Mouse (Mus musculus) limb, embryonic 14.5 days (tissue): ENCODE measurements at regions not wholly inside any gene's neighbourhood (a gene's known extent, or its start where the extent isn't known, plus 50 kb on each side); places are given as distances from the start of the nearest gene placed in this dataset.
A peak's percentile ranks its signal among the peaks of the same experiment; 100 is the strongest.
"Not testable (repeated sequence)": the region's sequence is repeated elsewhere in the genome, so short reads cannot be mapped to it uniquely, and the experiment has no call there.

Experiments used
- ATAC-seq: fragments of 200-750 bp; cut with Nextera tagmentation; 2 replicates; pipeline ENCODE4 v1.8.0; 2017; ENCODE audit warnings: low read depth, moderate number of reproducible peaks, moderate TSS enrichment; ENCODE audit not compliant: low FRiP score
- DNase-seq: peaks from one replicate; pipeline ENCODE4 v3.0.0-alpha.2; 2015; ENCODE audit warnings: low spot score
- H3K27ac ChIP-seq: fragments of 300-500 bp; sonication (generic); replicated peaks from 2 replicates; pipeline ENCODE4 v1.5.1; 2014; ENCODE audit warnings: low read depth, mild to moderate bottlenecking, low read length, moderate library complexity, mixed read lengths
- H3K27me3 ChIP-seq: fragments of 300-500 bp; sonication (generic); 2 replicates; pipeline ENCODE4 v1.6.1; 2014; ENCODE audit warnings: low read length, mixed read lengths; ENCODE audit not compliant: control insufficient read depth, insufficient read depth
- H3K36me3 ChIP-seq: fragments of 300-500 bp; sonication (generic); 2 replicates; pipeline ENCODE4 v1.6.1; 2014; ENCODE audit warnings: mild to moderate bottlenecking, low read length, moderate library complexity, mixed read lengths; ENCODE audit not compliant: control insufficient read depth, insufficient read depth
- H3K4me1 ChIP-seq: fragments of 300-500 bp; sonication (generic); 2 replicates; pipeline ENCODE4 v1.6.1; 2014; ENCODE audit warnings: antibody characterized with exemption, low read length, mixed read lengths; ENCODE audit not compliant: control insufficient read depth, insufficient read depth
- H3K4me2 ChIP-seq: fragments of 300-500 bp; sonication (generic); replicated peaks from 2 replicates; pipeline ENCODE4 v1.6.1; 2014; ENCODE audit warnings: low read depth, mild to moderate bottlenecking, low read length, moderate library complexity; ENCODE audit not compliant: severe bottlenecking
- H3K4me3 ChIP-seq: fragments of 300-500 bp; sonication (generic); replicated peaks from 2 replicates; pipeline ENCODE4 v1.5.1; 2014; ENCODE audit warnings: low read length
- H3K9ac ChIP-seq: fragments of 300-500 bp; sonication (generic); 2 replicates; pipeline ENCODE4 v1.6.1; 2014; ENCODE audit warnings: mild to moderate bottlenecking, low read depth, low read length, moderate library complexity; ENCODE audit not compliant: severe bottlenecking
- H3K9me3 ChIP-seq: fragments of 300-500 bp; sonication (generic); 2 replicates; pipeline ENCODE4 v1.6.1; 2016; ENCODE audit warnings: low read length; ENCODE audit not compliant: control insufficient read depth
- POLR2A ChIP-seq: fragments of 200-500 bp; IDR thresholded peaks from 2 replicates; pipeline ENCODE4 v1.8.0; 2012; ENCODE audit warnings: inconsistent platforms, mild to moderate bottlenecking, moderate library complexity, borderline replicate concordance; ENCODE audit not compliant: insufficient read depth, insufficient read length; ENCODE audit errors: extremely low read depth
- WGBS: fragments of 180-500 bp; shearing (Covaris S2); extraction: QIAGEN DNeasy Blood & Tissue Kit; methylation state at CpG from one replicate; pipeline ENCODE4 v1.1.7; 2014; 5-methylcytosine and 5-hydroxymethylcytosine counted together

DNA sequence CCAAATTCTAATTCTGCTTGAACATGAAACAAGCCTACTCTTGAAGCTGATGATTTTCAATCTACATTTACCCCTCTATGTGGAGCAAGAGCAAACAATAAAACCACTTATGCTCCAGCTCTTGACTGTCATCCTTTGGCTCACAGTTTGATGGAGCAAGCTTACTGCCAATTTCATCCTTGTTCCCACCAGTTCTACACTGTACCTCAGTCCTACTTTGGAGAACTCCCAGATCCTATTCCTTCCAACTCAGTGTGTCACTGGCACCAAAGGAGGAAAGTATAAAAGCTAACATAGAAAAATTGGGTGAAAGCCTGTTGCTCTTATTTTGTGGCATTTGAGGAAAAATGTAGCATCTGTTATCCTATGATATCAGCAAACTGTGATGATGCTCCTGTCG is 2724.4 kb downstream of the Poteg start:
- DNase-seq (no peak), ATAC-seq (no peak)
- no peaks in the 10 kb centered on the region for H3K4me1 ChIP-seq
- H3K4me2 ChIP-seq = no peak overlapping the region
- H3K9me3 ChIP-seq = no peaks in the 10 kb centered on the region
- H3K27me3 ChIP-seq = no peaks in the 10 kb centered on the region
- no peak overlapping the region for H3K27ac ChIP-seq
- H3K36me3 ChIP-seq = no peaks in the 10 kb centered on the region
- no peak for TF ChIP-seq POLR2A
- no peak overlapping the region for H3K4me3 ChIP-seq
- no peak overlapping the region for H3K9ac ChIP-seq
- 68% methylated on average over 1 of the region's 1 CpGs for WGBS

- H3K4me2 ChIP-seq, H3K36me3 ChIP-seq, H3K4me3 ChIP-seq, ATAC-seq, H3K9ac ChIP-seq, H3K4me1 ChIP-seq, H3K27ac ChIP-seq, H3K27me3 ChIP-seq, DNase-seq, H3K9me3 ChIP-seq: not testable (repeated sequence)
These were observed 2755.3 kb downstream of the Poteg start for GRCm38 (mm10) chr8:30202746-30203145.

DNA sequence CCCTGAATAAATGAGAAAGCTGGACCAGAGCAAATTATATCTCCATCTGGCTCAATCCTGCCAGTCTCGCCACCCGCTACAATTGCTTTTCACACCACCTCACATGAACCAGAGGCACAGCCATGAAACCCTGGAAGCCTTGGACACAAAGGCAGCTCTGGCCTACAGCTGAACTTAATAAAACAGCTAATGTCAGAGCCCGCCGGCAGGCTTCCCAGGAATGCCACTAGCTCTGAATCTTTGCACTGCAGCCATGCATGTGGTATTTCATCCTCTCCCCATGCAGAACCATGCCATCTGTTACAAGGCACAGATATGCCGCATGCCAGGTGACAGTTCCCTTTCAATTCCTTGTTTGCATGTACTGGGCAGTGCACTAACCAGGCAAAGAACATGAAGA is 2779.9 kb downstream of the Poteg start:
- DNase-seq = peak; percentile 30
- WGBS = 23% methylated on average over 5 of the region's 5 CpGs

GRCm38 (mm10) chr8:30233266-30233665 is 2785.8 kb downstream of the Poteg start:
- no peaks in the 10 kb centered on the region for H3K27me3 ChIP-seq
- TF ChIP-seq POLR2A = no peak
- H3K9ac ChIP-seq = no peak overlapping the region
- H3K4me3 ChIP-seq = no peak overlapping the region
- no peaks in the 10 kb centered on the region for H3K36me3 ChIP-seq
- no peak for ATAC-seq
- no peak for DNase-seq
- H3K9me3 ChIP-seq = no peaks in the 10 kb centered on the region
- H3K4me1 ChIP-seq = no peaks in the 10 kb centered on the region
- no peak overlapping the region for H3K27ac ChIP-seq
- H3K4me2 ChIP-seq = no peak overlapping the region
- WGBS = 81% methylated on average over 1 of the region's 1 CpGs

More for the DNA sequence above, 2779.9 kb downstream of the Poteg start:
- Histone ChIP-seq H3K27ac (no peak overlapping the region), H3K27me3 (no peaks in the 10 kb centered on the region), H3K36me3 (no peaks in the 10 kb centered on the region), H3K9ac (no peak overlapping the region), H3K4me1 (peaks cover 3% of the 10 kb centered on the region; the same call in 1 of the 2 replicates), H3K9me3 (no peaks in the 10 kb centered on the region), H3K4me3 (no peak overlapping the region), H3K4me2 (no peak overlapping the region)
- ATAC-seq = no peak
- TF ChIP-seq POLR2A = no peak

DNA sequence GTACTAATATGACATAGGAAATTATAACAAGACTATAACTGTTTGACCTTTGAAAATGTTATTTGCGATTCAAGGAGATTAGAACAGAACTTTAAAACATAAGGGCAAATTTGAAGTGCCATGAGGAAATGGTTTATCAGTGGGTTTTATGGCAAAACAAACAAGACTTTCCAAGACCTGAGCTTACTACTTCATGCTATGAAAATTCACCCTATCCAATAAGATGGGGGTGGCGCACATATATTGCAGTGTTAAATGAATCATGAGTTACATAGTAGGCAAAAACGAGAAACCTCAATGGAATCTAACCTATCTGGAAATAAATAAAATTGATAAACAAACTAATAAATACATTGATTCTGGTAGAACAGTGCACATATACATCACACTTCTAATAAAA is 2804.3 kb downstream of the Poteg start:
- 79% methylated on average over 3 of the region's 3 CpGs for WGBS
- no peak overlapping the region for H3K4me2 ChIP-seq
- H3K27me3 ChIP-seq = no peaks in the 10 kb centered on the region
- H3K4me3 ChIP-seq = no peak overlapping the region
- no peak for ATAC-seq
- no peak for TF ChIP-seq POLR2A
- H3K9ac ChIP-seq = no peak overlapping the region
- H3K9me3 ChIP-seq = no peaks in the 10 kb centered on the region
- H3K4me1 ChIP-seq = no peaks in the 10 kb centered on the region
- H3K27ac ChIP-seq = no peak overlapping the region
- H3K36me3 ChIP-seq = no peaks in the 10 kb centered on the region
- DNase-seq = no peak
